Mouse (Mus musculus) heart, adult 2 months (tissue): Measurements from ENCODE around the gene Esp16. TPM values are rescaled to one million over a fixed set of nuclear protein-coding genes. Genes with fewer than 3 reads are reported as not detected.
"Not testable (repeated sequence)": the region's sequence is repeated elsewhere in the genome, so short reads cannot be mapped to it uniquely, and the experiment has no call there.

Experiments used
- DNase-seq, 2 experiments: peaks; one replicate each; pipeline ENCODE4 v3.0.0; 2021
- H3K27ac ChIP-seq: fragments of 200-600 bp; 2 replicates; pipeline ENCODE4 v1.8.1; 2022
- H3K27me3 ChIP-seq: fragments of 200-500 bp; 2 replicates; pipeline ENCODE4 v1.6.1; 2012; ENCODE audit warnings: mild to moderate bottlenecking, low read length, inconsistent platforms, mixed read lengths; ENCODE audit not compliant: control insufficient read depth, insufficient read depth
- H3K36me3 ChIP-seq: fragments of 200-500 bp; 2 replicates; pipeline ENCODE4 v1.6.1; 2012; ENCODE audit warnings: low read length, inconsistent platforms; ENCODE audit not compliant: control insufficient read depth, insufficient read depth
- H3K4me1 ChIP-seq: fragments of 200-500 bp; 2 replicates; pipeline ENCODE4 v1.6.1; 2011; ENCODE audit warnings: low read length; ENCODE audit not compliant: control insufficient read depth, insufficient read depth
- H3K4me3 ChIP-seq: fragments of 200-600 bp; 2 replicates; pipeline ENCODE4 v1.8.1; 2022
- H3K79me2 ChIP-seq: fragments of 200-500 bp; replicated peaks from 2 replicates; pipeline ENCODE4 v1.6.1; 2012; ENCODE audit warnings: mild to moderate bottlenecking, inconsistent platforms, low read length, moderate library complexity, mixed read lengths; ENCODE audit not compliant: control insufficient read depth, insufficient read depth
- H3K9ac ChIP-seq: fragments of 200-500 bp; 2 replicates; pipeline ENCODE4 v1.6.1; 2012; ENCODE audit warnings: low read depth, mild to moderate bottlenecking, control low read depth, inconsistent platforms, low read length, mixed read lengths
- WGBS: fragments of 180-500 bp; shearing (Covaris S2); methylation state at CpG from one replicate; pipeline ENCODE4 v1.1.7; 2018; 5-methylcytosine and 5-hydroxymethylcytosine counted together
- intact Hi-C: fragments of 180-260 bp; cut with DNase I; formaldehyde crosslinking; loops from one replicate; pipeline ENCODE4 v1.15.1; 2025
- long read RNA-seq: library from polyadenylated mRNA; stranded (forward); transcript quantifications from one replicate; pipeline ENCODE4 v2.0.0, GENCODE M21; 2021
- polyA plus RNA-seq: library from polyadenylated mRNA; depleted of rRNA; stranded (reverse); fragments of >200 nt; gene quantifications from 2 replicates; pipeline ENCODE4 v1.2.3, GENCODE M21; 2012; rRNA removed
- total RNA-seq, 2 experiments: library from RNA; stranded (reverse); gene quantifications; 2 replicates each; pipeline ENCODE4 v1.2.3; 2021

Esp16 gene
- not detected for total RNA-seq
- not detected in 2 replicates for polyA plus RNA-seq
- long read RNA-seq, result 0 reads

- H3K36me3 ChIP-seq, H3K9ac ChIP-seq, H3K79me2 ChIP-seq, H3K27ac ChIP-seq, DNase-seq, H3K4me1 ChIP-seq, H3K4me3 ChIP-seq, H3K27me3 ChIP-seq, intact Hi-C loops: not testable (repeated sequence)
- WGBS, result 53% methylated on average over 6 of the region's 6 CpGs
Measured at GRCm38 (mm10) chr17:39535842-39536241, at the start of gene Esp16. TSS of gene Esp16 (plus strand) at chr17:39536142.

- H3K27me3 ChIP-seq, H3K9ac ChIP-seq, DNase-seq, H3K79me2 ChIP-seq, H3K36me3 ChIP-seq, intact Hi-C loops, H3K4me1 ChIP-seq, H3K4me3 ChIP-seq, H3K27ac ChIP-seq: not testable (repeated sequence)
Measured at GRCm38 (mm10) chr17:39498043-39498442, 37.9 kb upstream of the Esp16 start.

Other genes with a start within 250 kb of the Esp16 start
- not detected for gene Esp18, start 129.8 kb upstream of the Esp16 start, total RNA-seq
- not detected in 2 replicates for gene Esp18, start 129.8 kb upstream of the Esp16 start, polyA plus RNA-seq
- not detected for gene Esp15, start 104.8 kb downstream of the Esp16 start, total RNA-seq
- gene Esp15, start 104.8 kb downstream of the Esp16 start, polyA plus RNA-seq, result not detected in 2 replicates